Mouse (Mus musculus) embryonic fibroblast, embryonic 13.5 days (primary cell): ENCODE results near the gene Pou6f1. TPM values are rescaled to one million over a fixed set of nuclear protein-coding genes. Genes with fewer than 3 reads are reported as not detected.

Experiments
- H3K27ac ChIP-seq: 2 replicates; pipeline ENCODE4 v1.5.1; 2012; ENCODE audit warnings: low read length, control low read depth, inconsistent platforms; ENCODE audit not compliant: insufficient read depth
- H3K4me1 ChIP-seq: 2 replicates; pipeline ENCODE4 v1.6.1; 2011; ENCODE audit warnings: low read length; ENCODE audit not compliant: control insufficient read depth, insufficient read depth
- H3K4me3 ChIP-seq: 2 replicates; pipeline ENCODE4 v1.5.1; 2011; ENCODE audit warnings: mild to moderate bottlenecking, control low read depth, low read length; ENCODE audit not compliant: insufficient read depth
- CTCF ChIP-seq: IDR thresholded peaks from 2 replicates; pipeline ENCODE4 v1.5.1; 2011; ENCODE audit warnings: mild to moderate bottlenecking, control low read depth, low read length, moderate library complexity, borderline replicate concordance; ENCODE audit not compliant: insufficient read depth
- POLR2A ChIP-seq: IDR thresholded peaks from 2 replicates; pipeline ENCODE4 v1.6.1; 2011; ENCODE audit warnings: low read depth, mild to moderate bottlenecking, control low read depth, low read length, moderate library complexity
- polyA plus RNA-seq: library from polyadenylated mRNA; stranded (reverse); fragments of >200 nt; gene quantifications from 2 replicates; pipeline ENCODE4 v1.2.4, GENCODE M21; 2011; ENCODE audit warnings: low read depth; ENCODE audit not compliant: missing spikeins, insufficient read length

The Pou6f1 gene
- polyA plus RNA-seq, 1 experiment: 16.9 TPM

GRCm38 (mm10) chr15:100600696-100601272 is 1.0 kb upstream of the Pou6f1 start:
- no peak overlapping the region for H3K4me3 ChIP-seq
- no peak overlapping the region for H3K27ac ChIP-seq
- TF ChIP-seq POLR2A: no peak
- TF ChIP-seq CTCF: no peak
- no peaks in the 10 kb centered on the region for H3K4me1 ChIP-seq

GRCm38 (mm10) chr15:100600047-100600695 is 387 bp upstream of the Pou6f1 start:
- H3K4me3 ChIP-seq: peak overlapping the region; percentile 46
- no peak for TF ChIP-seq POLR2A
- no peak for TF ChIP-seq CTCF
- no peak overlapping the region for H3K27ac ChIP-seq
- H3K4me1 ChIP-seq: no peaks in the 10 kb centered on the region

- Histone ChIP-seq H3K27ac (no peak overlapping the region), H3K4me3 (peak overlapping the region; percentile 46), H3K4me1 (no peaks in the 10 kb centered on the region)
- no peak for TF ChIP-seq CTCF
- peak; percentile 31; the same call in 1 of the 2 replicates for TF ChIP-seq POLR2A
These were observed 905 bp downstream of the Pou6f1 start for GRCm38 (mm10) chr15:100598883-100599275.

GRCm38 (mm10) chr15:100598287-100598882 is 1.4 kb downstream of the Pou6f1 start:
- TF ChIP-seq CTCF (no peak), POLR2A (no peak)
- H3K4me3 ChIP-seq: peak overlapping the region; percentile 46; the same call in 1 of the 2 replicates
- no peaks in the 10 kb centered on the region for H3K4me1 ChIP-seq
- no peak overlapping the region for H3K27ac ChIP-seq

GRCm38 (mm10) chr15:100592817-100593216 is 7.0 kb downstream of the Pou6f1 start:
- Histone ChIP-seq H3K27ac (no peak overlapping the region), H3K4me1 (no peaks in the 10 kb centered on the region), H3K4me3 (no peak overlapping the region)
- no peak for TF ChIP-seq POLR2A
- TF ChIP-seq CTCF: no peak

GRCm38 (mm10) chr15:100590436-100590835 is 9.3 kb downstream of the Pou6f1 start:
- no peak overlapping the region for H3K27ac ChIP-seq

GRCm38 (mm10) chr15:100588297-100588696 is 11.5 kb downstream of the Pou6f1 start:
- TF ChIP-seq POLR2A (no peak), CTCF (no peak)
- no peaks in the 10 kb centered on the region for H3K4me1 ChIP-seq
- H3K4me3 ChIP-seq: no peak overlapping the region
- no peak overlapping the region for H3K27ac ChIP-seq

More at GRCm38 (mm10) chr15:100590436-100590835, 9.3 kb downstream of the Pou6f1 start:
- TF ChIP-seq CTCF: no peak
- no peaks in the 10 kb centered on the region for H3K4me1 ChIP-seq
- no peak overlapping the region for H3K4me3 ChIP-seq

- Histone ChIP-seq H3K4me3 (no peak overlapping the region), H3K4me1 (no peaks in the 10 kb centered on the region), H3K27ac (no peak overlapping the region)
- TF ChIP-seq CTCF (no peak), POLR2A (no peak)
These were observed 12.6 kb downstream of the Pou6f1 start for GRCm38 (mm10) chr15:100587166-100587565.

GRCm38 (mm10) chr15:100585931-100586330 is 13.9 kb downstream of the Pou6f1 start:
- Histone ChIP-seq H3K4me1 (no peaks in the 10 kb centered on the region), H3K27ac (no peak overlapping the region), H3K4me3 (no peak overlapping the region)
- TF ChIP-seq CTCF: no peak
- TF ChIP-seq POLR2A: no peak

GRCm38 (mm10) chr15:100580108-100580507 is 19.7 kb downstream of the Pou6f1 start:
- no peak overlapping the region for H3K27ac ChIP-seq

GRCm38 (mm10) chr15:100577972-100578371 is 21.8 kb downstream of the Pou6f1 start:
- TF ChIP-seq POLR2A: no peak
- TF ChIP-seq CTCF: no peak
- Histone ChIP-seq H3K27ac (no peak overlapping the region), H3K4me1 (no peaks in the 10 kb centered on the region), H3K4me3 (no peak overlapping the region)

More at GRCm38 (mm10) chr15:100580108-100580507, 19.7 kb downstream of the Pou6f1 start:
- TF ChIP-seq CTCF: no peak
- Histone ChIP-seq H3K4me1 (no peaks in the 10 kb centered on the region), H3K4me3 (no peak overlapping the region)
